Mouse (Mus musculus) neural tube, embryonic 12.5 days (tissue): ENCODE results near the gene Cdc123. TPM values are rescaled to one million over a fixed set of nuclear protein-coding genes. Genes with fewer than 3 reads are reported as not detected.

Experiments
- ATAC-seq: fragments of 200-750 bp; cut with Nextera tagmentation; 2 replicates; pipeline ENCODE4 v1.8.0; 2017; ENCODE audit warnings: low read depth, mild to moderate bottlenecking, moderate TSS enrichment, moderate library complexity; ENCODE audit not compliant: low FRiP score
- H3K27ac ChIP-seq: fragments of 300-500 bp; sonication (generic); 2 replicates; pipeline ENCODE4 v1.5.1; 2016
- H3K27me3 ChIP-seq: fragments of 300-500 bp; sonication (generic); replicated peaks from 2 replicates; pipeline ENCODE4 v1.6.1; 2016; ENCODE audit warnings: mild to moderate bottlenecking
- H3K36me3 ChIP-seq: fragments of 300-500 bp; sonication (generic); 2 replicates; pipeline ENCODE4 v1.6.1; 2016; ENCODE audit warnings: mild to moderate bottlenecking
- H3K4me1 ChIP-seq: fragments of 300-500 bp; sonication (generic); 2 replicates; pipeline ENCODE4 v1.6.1; 2016
- H3K4me2 ChIP-seq: fragments of 300-500 bp; sonication (generic); replicated peaks from 2 replicates; pipeline ENCODE4 v1.6.1; 2016; ENCODE audit warnings: mild to moderate bottlenecking
- H3K4me3 ChIP-seq: fragments of 300-500 bp; sonication (generic); 2 replicates; pipeline ENCODE4 v1.5.1; 2016
- H3K9ac ChIP-seq: fragments of 300-500 bp; sonication (generic); 2 replicates; pipeline ENCODE4 v1.6.1; 2016; ENCODE audit warnings: mild to moderate bottlenecking
- H3K9me3 ChIP-seq: fragments of 300-500 bp; sonication (generic); 2 replicates; pipeline ENCODE4 v1.6.1; 2016; ENCODE audit warnings: mild to moderate bottlenecking
- WGBS: fragments of 180-500 bp; shearing (Covaris S2); methylation state at CpG from one replicate; pipeline ENCODE4 v1.1.7; 2016; 5-methylcytosine and 5-hydroxymethylcytosine counted together
- polyA plus RNA-seq: library from polyadenylated mRNA; unstranded; fragments of >200 nt; fragmentation: Nextera tagmentation; extraction: Ambion mirVana; gene quantifications from 2 replicates; pipeline ENCODE4 v1.2.1, GENCODE M21; 2016

Gene Cdc123
- polyA plus RNA-seq = 310 and 330 TPM in 2 replicates

GRCm38 (mm10) chr2:5844873-5845631, at the start of gene Cdc123, which contains the start of gene Nudt5:
Cdc123 (minus strand) TSS chr2:5845164.
Nudt5 (plus strand) TSS chr2:5845019.
- no peaks in the 10 kb centered on the region for H3K9me3 ChIP-seq
- H3K4me3 ChIP-seq = peak within 1 kb of the TSS; percentile 66
- ATAC-seq = peak; percentile 97
- H3K27ac ChIP-seq = peak within 1 kb of the TSS; percentile 75
- H3K9ac ChIP-seq = peak within 1 kb of the TSS; percentile 78
- no peaks in the 10 kb centered on the region for H3K27me3 ChIP-seq
- under 1% methylated on average over 53 of the region's 53 CpGs for WGBS
- H3K4me2 ChIP-seq = peak within 1 kb of the TSS; percentile 68
- H3K36me3 ChIP-seq = peaks cover 28% of the 10 kb centered on the region
- H3K4me1 ChIP-seq = peaks cover 8% of the 10 kb centered on the region

- ATAC-seq = no peak
- H3K27ac ChIP-seq = no peak overlapping the region
- H3K9ac ChIP-seq = peak overlapping the region; percentile 86; the same call in 1 of the 2 replicates
These were observed 49.3 kb upstream of the Cdc123 start for GRCm38 (mm10) chr2:5894296-5894695.

GRCm38 (mm10) chr2:5889412-5889811, 44.4 kb upstream of the Cdc123 start:
- no peak overlapping the region for H3K9ac ChIP-seq
- H3K36me3 ChIP-seq = peaks cover 38% of the 10 kb centered on the region
- no peak for ATAC-seq
- H3K4me2 ChIP-seq = no peak overlapping the region
- H3K27me3 ChIP-seq = no peaks in the 10 kb centered on the region
- 81% methylated on average over 2 of the region's 2 CpGs for WGBS
- no peaks in the 10 kb centered on the region for H3K9me3 ChIP-seq
- H3K27ac ChIP-seq = no peak overlapping the region
- no peaks in the 10 kb centered on the region for H3K4me1 ChIP-seq
- no peak overlapping the region for H3K4me3 ChIP-seq

More at GRCm38 (mm10) chr2:5894296-5894695, 49.3 kb upstream of the Cdc123 start:
- H3K27me3 ChIP-seq = no peaks in the 10 kb centered on the region
- H3K4me3 ChIP-seq = peak overlapping the region; percentile 80
- peaks cover 8% of the 10 kb centered on the region; the same call in 1 of the 2 replicates for H3K36me3 ChIP-seq
- no peaks in the 10 kb centered on the region for H3K4me1 ChIP-seq
- peak overlapping the region; percentile 68 for H3K4me2 ChIP-seq
- WGBS = 35% methylated on average over 11 of the region's 11 CpGs
- H3K9me3 ChIP-seq = no peaks in the 10 kb centered on the region

- WGBS = 86% methylated on average over 5 of the region's 5 CpGs
- Histone ChIP-seq H3K9ac (no peak overlapping the region), H3K4me3 (no peak overlapping the region), H3K4me2 (no peak overlapping the region), H3K9me3 (no peaks in the 10 kb centered on the region), H3K36me3 (peaks cover 41% of the 10 kb centered on the region), H3K4me1 (no peaks in the 10 kb centered on the region), H3K27me3 (no peaks in the 10 kb centered on the region), H3K27ac (no peak overlapping the region)
- ATAC-seq = no peak
These were observed 43.9 kb upstream of the Cdc123 start for GRCm38 (mm10) chr2:5888865-5889264.

- Histone ChIP-seq H3K9me3 (no peaks in the 10 kb centered on the region), H3K27me3 (no peaks in the 10 kb centered on the region), H3K4me3 (no peak overlapping the region), H3K36me3 (peaks cover 68% of the 10 kb centered on the region), H3K4me2 (no peak overlapping the region), H3K27ac (no peak overlapping the region), H3K4me1 (no peaks in the 10 kb centered on the region), H3K9ac (no peak overlapping the region)
- no peak for ATAC-seq
- WGBS = 64% methylated on average over 3 of the region's 3 CpGs
These were observed 32.5 kb upstream of the Cdc123 start for GRCm38 (mm10) chr2:5877446-5877845.

- no peak overlapping the region for H3K4me2 ChIP-seq
- 92% methylated on average over 5 of the region's 5 CpGs for WGBS
- no peak for ATAC-seq
These were observed 24.8 kb upstream of the Cdc123 start for GRCm38 (mm10) chr2:5869746-5870145.

GRCm38 (mm10) chr2:5867681-5868080, 22.7 kb upstream of the Cdc123 start:
- Histone ChIP-seq H3K4me2 (no peak overlapping the region), H3K27ac (no peak overlapping the region), H3K36me3 (peaks cover 43% of the 10 kb centered on the region), H3K4me3 (no peak overlapping the region), H3K9ac (no peak overlapping the region), H3K27me3 (no peaks in the 10 kb centered on the region), H3K9me3 (no peaks in the 10 kb centered on the region), H3K4me1 (no peaks in the 10 kb centered on the region)
- ATAC-seq = no peak
- 91% methylated on average over 2 of the region's 2 CpGs for WGBS

More at GRCm38 (mm10) chr2:5869746-5870145, 24.8 kb upstream of the Cdc123 start:
- Histone ChIP-seq H3K4me3 (no peak overlapping the region), H3K27ac (no peak overlapping the region), H3K27me3 (no peaks in the 10 kb centered on the region), H3K9me3 (no peaks in the 10 kb centered on the region), H3K4me1 (no peaks in the 10 kb centered on the region), H3K36me3 (peaks cover 46% of the 10 kb centered on the region), H3K9ac (no peak overlapping the region)

- H3K36me3 ChIP-seq = peaks cover 60% of the 10 kb centered on the region
- H3K4me3 ChIP-seq = no peak within 1 kb of the TSS
- no peak within 1 kb of the TSS for H3K9ac ChIP-seq
- WGBS = 95% methylated on average over 3 of the region's 3 CpGs
- H3K27ac ChIP-seq = no peak within 1 kb of the TSS
- no peak for ATAC-seq
- no peaks in the 10 kb centered on the region for H3K4me1 ChIP-seq
- no peaks in the 10 kb centered on the region for H3K27me3 ChIP-seq
- no peaks in the 10 kb centered on the region for H3K9me3 ChIP-seq
- no peak within 1 kb of the TSS for H3K4me2 ChIP-seq
These were observed 17.9 kb upstream of the Cdc123 start, which contains the start of gene Gm13199 for GRCm38 (mm10) chr2:5862834-5863233. Gm13199 (minus strand) TSS chr2:5862934.

- H3K36me3 ChIP-seq = peaks cover 9% of the 10 kb centered on the region
- H3K9ac ChIP-seq = no peak overlapping the region
These were observed 6.9 kb upstream of the Cdc123 start for GRCm38 (mm10) chr2:5851866-5852265.

GRCm38 (mm10) chr2:5851116-5851515, 6.2 kb upstream of the Cdc123 start:
- no peaks in the 10 kb centered on the region for H3K9me3 ChIP-seq
- H3K4me1 ChIP-seq = peaks cover 4% of the 10 kb centered on the region; the same call in 1 of the 2 replicates
- H3K27ac ChIP-seq = no peak overlapping the region
- H3K4me2 ChIP-seq = no peak overlapping the region
- no peak overlapping the region for H3K4me3 ChIP-seq
- H3K27me3 ChIP-seq = no peaks in the 10 kb centered on the region
- WGBS = 94% methylated on average over 9 of the region's 9 CpGs
- no peak for ATAC-seq
- H3K9ac ChIP-seq = no peak overlapping the region
- H3K36me3 ChIP-seq = peaks cover 7% of the 10 kb centered on the region

More at GRCm38 (mm10) chr2:5851866-5852265, 6.9 kb upstream of the Cdc123 start:
- no peak overlapping the region for H3K4me2 ChIP-seq
- H3K4me3 ChIP-seq = no peak overlapping the region
- ATAC-seq = no peak
- no peaks in the 10 kb centered on the region for H3K27me3 ChIP-seq
- H3K27ac ChIP-seq = no peak overlapping the region
- no peaks in the 10 kb centered on the region for H3K9me3 ChIP-seq
- WGBS = 90% methylated on average over 5 of the region's 5 CpGs
- H3K4me1 ChIP-seq = no peaks in the 10 kb centered on the region

GRCm38 (mm10) chr2:5845826-5846225, 862 bp upstream of the Cdc123 start:
- H3K4me2 ChIP-seq = peak overlapping the region; percentile 53
- H3K4me3 ChIP-seq = peak overlapping the region; percentile 66
- H3K27me3 ChIP-seq = no peaks in the 10 kb centered on the region
- H3K27ac ChIP-seq = no peak overlapping the region
- WGBS = 49% methylated on average over 4 of the region's 4 CpGs
- H3K9me3 ChIP-seq = no peaks in the 10 kb centered on the region
- peaks cover 20% of the 10 kb centered on the region for H3K36me3 ChIP-seq
- peak overlapping the region; percentile 78; the same call in 1 of the 2 replicates for H3K9ac ChIP-seq
- H3K4me1 ChIP-seq = peaks cover 8% of the 10 kb centered on the region
- ATAC-seq = no peak

GRCm38 (mm10) chr2:5844181-5844872, 637 bp downstream of the Cdc123 start:
- H3K27me3 ChIP-seq = no peaks in the 10 kb centered on the region
- 4% methylated on average over 23 of the region's 23 CpGs for WGBS
- no peak for ATAC-seq
- peak overlapping the region; percentile 66 for H3K4me3 ChIP-seq
- H3K27ac ChIP-seq = no peak overlapping the region
- peaks cover 8% of the 10 kb centered on the region for H3K4me1 ChIP-seq
- no peaks in the 10 kb centered on the region for H3K9me3 ChIP-seq
- peak overlapping the region; percentile 68 for H3K4me2 ChIP-seq
- H3K36me3 ChIP-seq = peaks cover 35% of the 10 kb centered on the region
- H3K9ac ChIP-seq = peak overlapping the region; percentile 78
